Comparison of ENCODE assay signal across 31 mouse cellular contexts in genomic region chr1:80474942-80475341, GRCm38 (mm10). TPM values are rescaled to one million over a fixed set of nuclear protein-coding genes. Genes with fewer than 3 reads are reported as not detected.
DNase-seq lines count a peak whose midpoint lies in the region; ATAC-seq and TF ChIP-seq lines count a peak whose summit lies in the region.
"Had no signal": no experiment of that assay in that cellular context is flagged by ENCODE, and none has a peak within 500 bp of the region (broad histone marks: within the 10 kb centered on the region; RNA-seq: fewer than 3 reads in every experiment).

No protein-coding gene starts in this region.

- no peak for TF ChIP-seq RAD21 in CH12.LX (IDR thresholded peaks at IDR 0.05; ENCODE audit: low read depth, low read length)

- no peak for TF ChIP-seq POLR2A in CH12.LX (IDR thresholded peaks at IDR 0.05; ENCODE audit: low read depth, low read length)

- no peaks in the 10 kb centered on the region for H3K9me3 ChIP-seq in CH12.LX (replicated peaks; ENCODE audit: low read length)
- no peaks in the 10 kb centered on the region for H3K9me3 ChIP-seq in midbrain, embryonic 16.5 days (replicated peaks; ENCODE audit: control insufficient read depth, low read length, poor library complexity, severe bottlenecking)
- no peaks in the 10 kb centered on the region for H3K9me3 ChIP-seq in intestine, embryonic 16.5 days (ENCODE audit: control insufficient read depth, low read length)
- H3K9me3 ChIP-seq: embryonic facial prominence, embryonic 13.5 days; embryonic facial prominence, embryonic 15.5 days; forebrain, embryonic 10.5 days; forebrain, embryonic 12.5 days had no signal

- ATAC-seq in megakaryocyte, adult 5-6 weeks (ENCODE audit: poor library complexity, severe bottlenecking), result peak; percentile 60
- ATAC-seq in monocyte, adult 5-6 weeks (replicated peaks; ENCODE audit: insufficient number of reproducible peaks, low FRiP score, low TSS enrichment, poor library complexity, severe bottlenecking), result 0 out of 2 replicates have a peak, but pooled peaks have one; percentile 31
- ATAC-seq in midbrain, embryonic 16.5 days, result no peak
- no peak for ATAC-seq in intestine, embryonic 16.5 days
- ATAC-seq: CD4-positive, CD25-positive, alpha-beta regulatory T cell, adult 4 months; forebrain, embryonic 14.5 days; forebrain, embryonic 16.5 days had no signal

- no peak overlapping the region for H3K4me3 ChIP-seq in CH12.LX (replicated peaks in 1 of 3; ENCODE audit: low read depth in 2 of 3, low read length in 2 of 3, poor library complexity in 1 of 3)
- H3K4me3 ChIP-seq in midbrain, embryonic 16.5 days (ENCODE audit: low read depth, low read length), result no peak overlapping the region
- H3K4me3 ChIP-seq in intestine, embryonic 16.5 days (ENCODE audit: low read length), result no peak overlapping the region
- H3K4me3 ChIP-seq: embryonic facial prominence, embryonic 13.5 days; embryonic facial prominence, embryonic 15.5 days; erythroblast, embryonic 14.5 days; forebrain, embryonic 10.5 days; forebrain, embryonic 12.5 days had no signal

- H3K9ac ChIP-seq in CH12.LX (ENCODE audit: insufficient read depth, low read depth), result no peak overlapping the region
- H3K9ac ChIP-seq in midbrain, embryonic 16.5 days (ENCODE audit: low read depth, low read length), result no peak overlapping the region
- H3K9ac ChIP-seq in intestine, embryonic 16.5 days (ENCODE audit: low read depth, low read length), result no peak overlapping the region
- H3K9ac ChIP-seq: embryonic facial prominence, embryonic 13.5 days; embryonic facial prominence, embryonic 15.5 days; forebrain, embryonic 12.5 days had no signal

- no peaks in the 10 kb centered on the region for H3K36me3 ChIP-seq in CH12.LX (replicated peaks in 1 of 2; ENCODE audit: control insufficient read depth in 1 of 2, insufficient read depth in 1 of 2, low read length in 1 of 2)
- no peaks in the 10 kb centered on the region for H3K36me3 ChIP-seq in midbrain, embryonic 16.5 days (ENCODE audit: control insufficient read depth, insufficient read depth, low read length)
- no peaks in the 10 kb centered on the region for H3K36me3 ChIP-seq in intestine, embryonic 16.5 days (ENCODE audit: control insufficient read depth, insufficient read depth, low read length)
- H3K36me3 ChIP-seq: embryonic facial prominence, embryonic 13.5 days; embryonic facial prominence, embryonic 15.5 days; forebrain, embryonic 10.5 days; forebrain, embryonic 12.5 days had no signal

- H3K27me3 ChIP-seq in CH12.LX (replicated peaks), result no peaks in the 10 kb centered on the region
- H3K27me3 ChIP-seq in midbrain, embryonic 16.5 days (ENCODE audit: control insufficient read depth, insufficient read depth, low read depth, low read length), result no peaks in the 10 kb centered on the region
- H3K27me3 ChIP-seq in intestine, embryonic 16.5 days (replicated peaks; ENCODE audit: control insufficient read depth, insufficient read depth, low read length), result no peaks in the 10 kb centered on the region
- H3K27me3 ChIP-seq: embryonic facial prominence, embryonic 13.5 days; embryonic facial prominence, embryonic 15.5 days; forebrain, embryonic 12.5 days had no signal

- peaks cover 0 to 20% of the 10 kb centered on the region in 2 experiments; a peak in 2 of 4 replicates for H3K4me1 ChIP-seq in CH12.LX (ENCODE audit: control insufficient read depth in 1 of 2, insufficient read depth in 2 of 2)
- no peaks in the 10 kb centered on the region for H3K4me1 ChIP-seq in midbrain, embryonic 16.5 days (ENCODE audit: control insufficient read depth, insufficient read depth, low read length)
- no peaks in the 10 kb centered on the region for H3K4me1 ChIP-seq in intestine, embryonic 16.5 days (ENCODE audit: control insufficient read depth, insufficient read depth, low read length)
- H3K4me1 ChIP-seq: embryonic facial prominence, embryonic 13.5 days; embryonic facial prominence, embryonic 15.5 days; forebrain, embryonic 10.5 days; forebrain, embryonic 12.5 days had no signal

- WGBS in midbrain, embryonic 16.5 days, result 68% methylated on average over 1 of the region's 1 CpGs
- WGBS in intestine, embryonic 16.5 days, result 62% methylated on average over 1 of the region's 1 CpGs

- H3K4me2 ChIP-seq in CH12.LX (ENCODE audit: insufficient read depth, low read depth, poor library complexity, severe bottlenecking), result no peak overlapping the region
- no peak overlapping the region for H3K4me2 ChIP-seq in midbrain, embryonic 16.5 days (ENCODE audit: low read length)
- no peak overlapping the region for H3K4me2 ChIP-seq in intestine, embryonic 16.5 days (ENCODE audit: low read depth, low read length)
- H3K4me2 ChIP-seq: embryonic facial prominence, embryonic 13.5 days; embryonic facial prominence, embryonic 15.5 days; forebrain, embryonic 12.5 days had no signal

- H3K79me2 ChIP-seq in CH12.LX (replicated peaks; ENCODE audit: control insufficient read depth, extremely low read depth, insufficient read depth, poor library complexity, severe bottlenecking), result no peaks in the 10 kb centered on the region

- in situ Hi-C loops in CH12.LX (cut with MboI; ENCODE audit: low pct_ligation_motif_present, low pct_unique_long_range_greater_than_20kb, low sequenced_read_pairs), result loop anchor here (25.0 kb wide), 1 partner anchor 713 kb away; no protein-coding TSS in a partner anchor

- no peak for TF ChIP-seq CTCF in CH12.LX (conservative IDR thresholded peaks at IDR 0.05 in 1 of 2, IDR thresholded peaks at IDR 0.05 in 1 of 2; ENCODE audit: low read depth in 2 of 2, low read length in 2 of 2)

- TF ChIP-seq EP300 in CH12.LX (IDR thresholded peaks at IDR 0.05; ENCODE audit: low read length), result peak; percentile 56

- DNase-seq in CH12.LX (ENCODE audit: extremely low read depth), result no peak
- DNase-seq in layer of hippocampus, adult 9-10 months (ENCODE audit: low spot score), result no peak
- DNase-seq: adrenal gland, adult 2 months; adrenal gland, postnatal 10 days; adrenal gland, postnatal 25 days; B cell, adult 2 months; cerebellum, adult 11 months; cerebellum, adult 18-20 months; cerebellum, adult 8-10 months; cerebellum, adult 9-11 months; cerebellum, postnatal 14 days; cerebellum, postnatal 36 days; embryo, embryonic 11 days had no signal

- dilution Hi-C loops in CH12.LX (cut with MboI; ENCODE audit: extremely low pct_ligation_motif_present, extremely low pct_unique_long_range_greater_than_20kb, low sequenced_read_pairs), result no loop called here

- H3K27ac ChIP-seq in CH12.LX (ENCODE audit: insufficient read depth, low read depth), result no peak overlapping the region
- H3K27ac ChIP-seq in midbrain, embryonic 16.5 days (ENCODE audit: low read length), result no peak overlapping the region
- H3K27ac ChIP-seq in intestine, embryonic 16.5 days (ENCODE audit: low read length), result no peak overlapping the region
- H3K27ac ChIP-seq: embryonic facial prominence, embryonic 13.5 days; embryonic facial prominence, embryonic 15.5 days; forebrain, embryonic 10.5 days; forebrain, embryonic 12.5 days had no signal

TF ChIP-seq in CH12.LX, 34 proteins besides CTCF, POLR2A, EP300 and RAD21:
- TF ChIP-seq IRF4 (IDR thresholded peaks at IDR 0.05; ENCODE audit: low read depth, low read length) (0 out of 2 replicates have a peak, but pooled peaks have one; percentile 34), USF2 (conservative IDR thresholded peaks at IDR 0.05; ENCODE audit: low read depth, low read length) (no peak)

RNA-seq across cellular contexts. Expression of gene Gm45261, which starts 13.7 kb away (rescaled TPM):
- total RNA-seq in CH12.LX (2012; rRNA removed) (not detected in 2 replicates), CH12.LX (2014; rRNA removed) (not detected in 2 replicates)
- not detected in 2 replicates for polyA plus RNA-seq in CH12.LX (2012; ENCODE audit: insufficient read length, low read depth)
- not detected in 2 replicates for total RNA-seq in megakaryocyte, adult 5-6 weeks (2015)
- total RNA-seq in megakaryocyte, adult 5-6 weeks (2017), result not detected in 2 replicates
- not detected in 3 replicates for total RNA-seq in monocyte, adult 5-6 weeks (2017)
- not detected in 2 replicates for polyA plus RNA-seq in midbrain, embryonic 16.5 days (2015; fragmentation: Nextera tagmentation; extraction: Ambion mirVana)
- not detected in 2 replicates for polyA plus RNA-seq in intestine, embryonic 16.5 days (2015; fragmentation: Nextera tagmentation; extraction: Ambion mirVana)
- total RNA-seq: adrenal gland, adult 2 months; adrenal gland, postnatal 10 days; adrenal gland, postnatal 25 days; adrenal gland, postnatal 4 days; common myeloid progenitor, adult 5-6 weeks; ES-E14; MEL had no signal
- polyA plus RNA-seq: adrenal gland, adult 2 months; brain, embryonic 14.5 days; CD4-positive, CD25-positive, alpha-beta regulatory T cell, adult 4 months; embryonic facial prominence, embryonic 11.5 days; embryonic facial prominence, embryonic 13.5 days; embryonic facial prominence, embryonic 15.5 days; erythroblast, embryonic 14.5 days; forebrain, embryonic 10.5 days; forebrain, embryonic 12.5 days; forebrain, embryonic 14.5 days; forebrain, embryonic 16.5 days had no signal

Comparison
In these comparisons a context has a peak if more than half of its experiments do, and no peak if none do; other contexts are left out.
1. ATAC-seq: peak in megakaryocyte, adult 5-6 weeks (single experiment) and monocyte, adult 5-6 weeks (single experiment); none in midbrain, embryonic 16.5 days (single experiment) and intestine, embryonic 16.5 days (single experiment).